8 mouse cellular contexts compared by ENCODE assay signal in genomic region chr5:137510573-137511390, GRCm38 (mm10). TPM values are rescaled to one million over a fixed set of nuclear protein-coding genes. Genes with fewer than 3 reads are reported as not detected.
A peak's percentile ranks its signal among the peaks of the same experiment; 100 is the strongest.
DNase-seq lines count a peak whose midpoint lies in the region; ATAC-seq lines count a peak whose summit lies in the region.

No protein-coding gene starts in this region.

- H3K4me2 ChIP-seq in heart, embryonic 11.5 days = peak overlapping the region; percentile 95
- H3K4me2 ChIP-seq in hindbrain, embryonic 14.5 days (replicated peaks) = peak overlapping the region; percentile 97
- peak overlapping the region; percentile 94 for H3K4me2 ChIP-seq in midbrain, embryonic 12.5 days (replicated peaks)

- H3K4me1 ChIP-seq in heart, embryonic 11.5 days (ENCODE audit: control insufficient read depth, insufficient read depth, low read length) = peaks cover 23% of the 10 kb centered on the region
- peaks cover 47% of the 10 kb centered on the region for H3K4me1 ChIP-seq in embryonic facial prominence, embryonic 10.5 days
- H3K4me1 ChIP-seq in hindbrain, embryonic 14.5 days (replicated peaks; ENCODE audit: control insufficient read depth, insufficient read depth, low read length) = peaks cover 34% of the 10 kb centered on the region
- peaks cover 37% of the 10 kb centered on the region for H3K4me1 ChIP-seq in midbrain, embryonic 12.5 days

- DNase-seq in heart, postnatal 25 days (ENCODE audit: low spot score) = no peak
- no peak for DNase-seq in embryonic facial prominence, embryonic 10.5 days (ENCODE audit: low spot score)
- no peak for DNase-seq in hindbrain, embryonic 14.5 days (ENCODE audit: low spot score)
- DNase-seq in yolk sac, embryonic 10.5 days (ENCODE audit: low spot score) = no peak
- DNase-seq in ovary, postnatal 14 days (ENCODE audit: low spot score) = no peak

- H3K4me3 ChIP-seq in heart, embryonic 11.5 days (ENCODE audit: low read depth, low read length) = peak overlapping the region; percentile 89
- peak overlapping the region; percentile 99 for H3K4me3 ChIP-seq in embryonic facial prominence, embryonic 10.5 days
- H3K4me3 ChIP-seq in hindbrain, embryonic 14.5 days (replicated peaks; ENCODE audit: low read length) = peak overlapping the region; percentile 100
- H3K4me3 ChIP-seq in midbrain, embryonic 12.5 days = peak overlapping the region; percentile 90

- intact Hi-C loops in heart, postnatal 25 days (cut with DNase I) = loop anchor here (1.0 to 5.0 kb wide), 2 partner anchors 20 to 142 kb away; no protein-coding TSS in a partner anchor

- no peaks in the 10 kb centered on the region for H3K36me3 ChIP-seq in heart, embryonic 11.5 days (ENCODE audit: control insufficient read depth, insufficient read depth, low read length)
- peaks cover 23% of the 10 kb centered on the region for H3K36me3 ChIP-seq in embryonic facial prominence, embryonic 10.5 days (replicated peaks)
- no peaks in the 10 kb centered on the region; the same call in 1 of the 2 replicates for H3K36me3 ChIP-seq in hindbrain, embryonic 14.5 days (replicated peaks; ENCODE audit: control insufficient read depth, insufficient read depth)
- no peaks in the 10 kb centered on the region for H3K36me3 ChIP-seq in midbrain, embryonic 12.5 days

- H3K27ac ChIP-seq in heart, embryonic 11.5 days (ENCODE audit: low read depth, low read length) = peak overlapping the region; percentile 78
- peak overlapping the region; percentile 99 for H3K27ac ChIP-seq in embryonic facial prominence, embryonic 10.5 days (replicated peaks)
- peak overlapping the region; percentile 90 for H3K27ac ChIP-seq in hindbrain, embryonic 14.5 days
- peak overlapping the region; percentile 86 for H3K27ac ChIP-seq in midbrain, embryonic 12.5 days (replicated peaks)

- H3K27me3 ChIP-seq in heart, embryonic 11.5 days (ENCODE audit: control insufficient read depth, insufficient read depth, low read length) = no peaks in the 10 kb centered on the region
- no peaks in the 10 kb centered on the region for H3K27me3 ChIP-seq in embryonic facial prominence, embryonic 10.5 days (replicated peaks; ENCODE audit: low read depth, poor library complexity, severe bottlenecking)
- H3K27me3 ChIP-seq in hindbrain, embryonic 14.5 days (ENCODE audit: control insufficient read depth, insufficient read depth, low read length) = no peaks in the 10 kb centered on the region
- no peaks in the 10 kb centered on the region; the same call in 1 of the 2 replicates for H3K27me3 ChIP-seq in midbrain, embryonic 12.5 days

- peak overlapping the region; percentile 99 for H3K9ac ChIP-seq in heart, embryonic 11.5 days (ENCODE audit: low read depth, low read length)
- peak overlapping the region; percentile 99 for H3K9ac ChIP-seq in hindbrain, embryonic 14.5 days
- H3K9ac ChIP-seq in midbrain, embryonic 12.5 days (replicated peaks) = peak overlapping the region; percentile 100

- no peaks in the 10 kb centered on the region for H3K9me3 ChIP-seq in heart, embryonic 11.5 days (replicated peaks; ENCODE audit: control insufficient read depth, low read length)
- H3K9me3 ChIP-seq in embryonic facial prominence, embryonic 10.5 days = no peaks in the 10 kb centered on the region
- no peaks in the 10 kb centered on the region for H3K9me3 ChIP-seq in hindbrain, embryonic 14.5 days (ENCODE audit: control insufficient read depth, low read length)
- H3K9me3 ChIP-seq in midbrain, embryonic 12.5 days = no peaks in the 10 kb centered on the region

- ATAC-seq in heart, embryonic 11.5 days (replicated peaks; ENCODE audit: insufficient number of reproducible peaks, low FRiP score, low TSS enrichment) = peak; percentile 55
- peak; percentile 30 for ATAC-seq in CD4-positive, CD25-positive, alpha-beta regulatory T cell, adult 4 months
- ATAC-seq in hindbrain, embryonic 14.5 days (ENCODE audit: low FRiP score) = peak; percentile 47; the same call in 1 of the 2 replicates
- ATAC-seq in midbrain, embryonic 12.5 days (ENCODE audit: low FRiP score, low read depth) = peak; percentile 58

- under 1% methylated on average over 36 of the region's 83 CpGs for WGBS in heart, embryonic 11.5 days (ENCODE audit: insufficient replicate concordance)
- WGBS in embryonic facial prominence, embryonic 10.5 days = 1% methylated on average over 77 of the region's 83 CpGs
- WGBS in hindbrain, embryonic 14.5 days = under 1% methylated on average over 39 of the region's 83 CpGs
- WGBS in midbrain, embryonic 12.5 days = under 1% methylated on average over 18 of the region's 83 CpGs

RNA-seq across cellular contexts. Expression of gene Gigyf1, which starts 7.6 kb away (rescaled TPM):
- 6.8 and 9.5 TPM in 2 replicates for polyA plus RNA-seq in heart, embryonic 11.5 days (2014; fragmentation: Nextera tagmentation; extraction: Ambion mirVana)
- 10 to 100 TPM; 28.6 to 29.1 TPM for total RNA-seq in heart, postnatal 25 days (2021)
- 10 to 100 TPM; 35.6 to 36.1 TPM for polyA plus RNA-seq in CD4-positive, CD25-positive, alpha-beta regulatory T cell, adult 4 months (2017; shearing (Covaris generic))
- 15.2 and 15.3 TPM in 2 replicates for polyA plus RNA-seq in embryonic facial prominence, embryonic 10.5 days (2016; fragmentation: Nextera tagmentation; extraction: Ambion mirVana)
- 14.2 and 16.0 TPM in 2 replicates for polyA plus RNA-seq in hindbrain, embryonic 14.5 days (2014; fragmentation: Nextera tagmentation; extraction: Ambion mirVana)
- 20.5 and 21.1 TPM in 2 replicates for polyA plus RNA-seq in midbrain, embryonic 12.5 days (2016; fragmentation: Nextera tagmentation; extraction: Ambion mirVana)

RNA-seq across cellular contexts. Expression of gene Pop7, which starts 8.5 kb away (rescaled TPM):
- polyA plus RNA-seq in heart, embryonic 11.5 days (2014; fragmentation: Nextera tagmentation; extraction: Ambion mirVana) = 46.5 and 50.0 TPM in 2 replicates
- 10 to 100 TPM; 14.8 to 15.3 TPM for total RNA-seq in heart, postnatal 25 days (2021)
- 10 to 100 TPM; 44.2 to 57.4 TPM for polyA plus RNA-seq in CD4-positive, CD25-positive, alpha-beta regulatory T cell, adult 4 months (2017; shearing (Covaris generic))
- polyA plus RNA-seq in embryonic facial prominence, embryonic 10.5 days (2016; fragmentation: Nextera tagmentation; extraction: Ambion mirVana) = 55.3 and 59.9 TPM in 2 replicates
- 78.4 and 87.3 TPM in 2 replicates for polyA plus RNA-seq in hindbrain, embryonic 14.5 days (2014; fragmentation: Nextera tagmentation; extraction: Ambion mirVana)
- polyA plus RNA-seq in midbrain, embryonic 12.5 days (2016; fragmentation: Nextera tagmentation; extraction: Ambion mirVana) = 58.0 and 58.1 TPM in 2 replicates

RNA-seq across cellular contexts. Expression of gene Epo, which starts 22.3 kb away (rescaled TPM):
- not detected in 2 replicates for polyA plus RNA-seq in heart, embryonic 11.5 days (2014; fragmentation: Nextera tagmentation; extraction: Ambion mirVana)
- total RNA-seq in heart, postnatal 25 days (2021) = not detected
- not detected for polyA plus RNA-seq in CD4-positive, CD25-positive, alpha-beta regulatory T cell, adult 4 months (2017; shearing (Covaris generic))
- polyA plus RNA-seq in embryonic facial prominence, embryonic 10.5 days (2016; fragmentation: Nextera tagmentation; extraction: Ambion mirVana) = 2.1 and 2.3 TPM in 2 replicates
- polyA plus RNA-seq in hindbrain, embryonic 14.5 days (2014; fragmentation: Nextera tagmentation; extraction: Ambion mirVana) = not detected in 2 replicates
- polyA plus RNA-seq in midbrain, embryonic 12.5 days (2016; fragmentation: Nextera tagmentation; extraction: Ambion mirVana) = 0.34 TPM in 1 of 2 replicates, not detected in the other

RNA-seq across cellular contexts. Expression of gene Gnb2, which starts 22.5 kb away (rescaled TPM):
- polyA plus RNA-seq in heart, embryonic 11.5 days (2014; fragmentation: Nextera tagmentation; extraction: Ambion mirVana) = 307 and 318 TPM in 2 replicates
- 100 to 1,000 TPM; 245 to 246 TPM for total RNA-seq in heart, postnatal 25 days (2021)
- polyA plus RNA-seq in CD4-positive, CD25-positive, alpha-beta regulatory T cell, adult 4 months (2017; shearing (Covaris generic)) = 10 to 100 TPM; 36.8 to 66.7 TPM
- polyA plus RNA-seq in embryonic facial prominence, embryonic 10.5 days (2016; fragmentation: Nextera tagmentation; extraction: Ambion mirVana) = 276 and 281 TPM in 2 replicates
- 593 and 621 TPM in 2 replicates for polyA plus RNA-seq in hindbrain, embryonic 14.5 days (2014; fragmentation: Nextera tagmentation; extraction: Ambion mirVana)
- 464 and 467 TPM in 2 replicates for polyA plus RNA-seq in midbrain, embryonic 12.5 days (2016; fragmentation: Nextera tagmentation; extraction: Ambion mirVana)

RNA-seq across cellular contexts. Expression of gene Zan, which starts 33.9 kb away (rescaled TPM):
- polyA plus RNA-seq in heart, embryonic 11.5 days (2014; fragmentation: Nextera tagmentation; extraction: Ambion mirVana) = 0.03 and 0.11 TPM in 2 replicates
- total RNA-seq in heart, postnatal 25 days (2021) = not detected
- under 1 TPM; 0.27 to 0.39 TPM for polyA plus RNA-seq in CD4-positive, CD25-positive, alpha-beta regulatory T cell, adult 4 months (2017; shearing (Covaris generic))
- 0.11 and 0.16 TPM in 2 replicates for polyA plus RNA-seq in embryonic facial prominence, embryonic 10.5 days (2016; fragmentation: Nextera tagmentation; extraction: Ambion mirVana)
- polyA plus RNA-seq in hindbrain, embryonic 14.5 days (2014; fragmentation: Nextera tagmentation; extraction: Ambion mirVana) = 0.14 and 0.17 TPM in 2 replicates
- polyA plus RNA-seq in midbrain, embryonic 12.5 days (2016; fragmentation: Nextera tagmentation; extraction: Ambion mirVana) = 0.03 TPM in 1 of 2 replicates, not detected in the other
